Mouse (Mus musculus) adrenal gland, adult 8-10 months (tissue): ENCODE data around the gene Tm9sf2. TPM values are rescaled to one million over a fixed set of nuclear protein-coding genes. Genes with fewer than 3 reads are reported as not detected.
"Not testable (repeated sequence)": the region's sequence is repeated elsewhere in the genome, so short reads cannot be mapped to it uniquely, and the experiment has no call there.

Experiments used
- DNase-seq: peaks from one replicate; pipeline ENCODE4 v3.0.0; 2022
- total RNA-seq, 4 experiments: library from RNA; stranded (reverse); gene quantifications; 2 replicates each; pipeline ENCODE4 v1.2.4; 2022

Tm9sf2 gene
- total RNA-seq, 4 experiments from 2014 or later: 156 to 193 (median 181) TPM

GRCm38 (mm10) chr14:122101890-122102289 lies 4.9 kb upstream of the Tm9sf2 start:
- not testable (repeated sequence) for DNase-seq

- peak; percentile 97 for DNase-seq
Measured at GRCm38 (mm10) chr14:122104881-122105280, 2.0 kb upstream of the Tm9sf2 start.

GRCm38 (mm10) chr14:122105391-122106285 lies 1.2 kb upstream of the Tm9sf2 start:
- no peak for DNase-seq

GRCm38 (mm10) chr14:122107481-122108214 lies 810 bp downstream of the Tm9sf2 start:
- DNase-seq: no peak

- DNase-seq: no peak
Measured at GRCm38 (mm10) chr14:122111681-122112080, 4.8 kb downstream of the Tm9sf2 start.

GRCm38 (mm10) chr14:122112311-122112710 lies 5.5 kb downstream of the Tm9sf2 start:
- DNase-seq: no peak

GRCm38 (mm10) chr14:122116200-122116599 lies 9.4 kb downstream of the Tm9sf2 start:
- no peak for DNase-seq

GRCm38 (mm10) chr14:122130111-122130797 lies 23.4 kb downstream of the Tm9sf2 start:
- no peak for DNase-seq

- no peak for DNase-seq
Measured at GRCm38 (mm10) chr14:122131644-122132043, 24.8 kb downstream of the Tm9sf2 start.

- no peak for DNase-seq
Measured at GRCm38 (mm10) chr14:122136368-122136928, 29.6 kb downstream of the Tm9sf2 start.

GRCm38 (mm10) chr14:122137234-122137633 lies 30.4 kb downstream of the Tm9sf2 start:
- no peak for DNase-seq

- no peak for DNase-seq
Measured at GRCm38 (mm10) chr14:122140126-122140525, 33.3 kb downstream of the Tm9sf2 start.

- no peak for DNase-seq
Measured at GRCm38 (mm10) chr14:122143585-122144269, 36.9 kb downstream of the Tm9sf2 start.

- no peak for DNase-seq
Measured at GRCm38 (mm10) chr14:122145374-122145773, 38.5 kb downstream of the Tm9sf2 start.

- DNase-seq: no peak
Measured at GRCm38 (mm10) chr14:122150616-122151015, 43.8 kb downstream of the Tm9sf2 start.

- no peak for DNase-seq
Measured at GRCm38 (mm10) chr14:122157738-122158137, 50.9 kb downstream of the Tm9sf2 start.

GRCm38 (mm10) chr14:122160916-122161315 lies 54.1 kb downstream of the Tm9sf2 start:
- no peak for DNase-seq

- DNase-seq: no peak
Measured at GRCm38 (mm10) chr14:122168912-122169311, 62.1 kb downstream of the Tm9sf2 start.

- DNase-seq: no peak
Measured at GRCm38 (mm10) chr14:122170202-122170781, 63.5 kb downstream of the Tm9sf2 start.

GRCm38 (mm10) chr14:122171031-122171430 lies 64.2 kb downstream of the Tm9sf2 start:
- no peak for DNase-seq

GRCm38 (mm10) chr14:122176263-122176798 lies 69.5 kb downstream of the Tm9sf2 start:
- DNase-seq: no peak
